Mouse (Mus musculus) kidney, embryonic 16.5 days (tissue): Measurements from ENCODE around the gene Cds2. TPM values are rescaled to one million over a fixed set of nuclear protein-coding genes. Genes with fewer than 3 reads are reported as not detected.
"Not testable (repeated sequence)": the region's sequence is repeated elsewhere in the genome, so short reads cannot be mapped to it uniquely, and the experiment has no call there.

Experiments
- ATAC-seq: fragments of 200-750 bp; cut with Nextera tagmentation; 2 replicates; pipeline ENCODE4 v1.8.0; 2017; ENCODE audit warnings: moderate TSS enrichment; ENCODE audit not compliant: low FRiP score, low TSS enrichment
- H3K27ac ChIP-seq: fragments of 300-500 bp; sonication (generic); 2 replicates; pipeline ENCODE4 v1.5.1; 2014; ENCODE audit warnings: low read length
- H3K27me3 ChIP-seq: fragments of 300-500 bp; sonication (generic); 2 replicates; pipeline ENCODE4 v1.6.1; 2014; ENCODE audit warnings: low read length, control low read depth, mixed read lengths; ENCODE audit not compliant: insufficient read depth
- H3K36me3 ChIP-seq: fragments of 300-500 bp; sonication (generic); 2 replicates; pipeline ENCODE4 v1.6.1; 2014; ENCODE audit warnings: low read length, control low read depth, mixed read lengths; ENCODE audit not compliant: insufficient read depth
- H3K4me1 ChIP-seq: fragments of 300-500 bp; sonication (generic); 2 replicates; pipeline ENCODE4 v1.6.1; 2014; ENCODE audit warnings: low read length, control low read depth, mixed read lengths; ENCODE audit not compliant: insufficient read depth
- H3K4me2 ChIP-seq: fragments of 300-500 bp; sonication (generic); replicated peaks from 2 replicates; pipeline ENCODE4 v1.6.1; 2014; ENCODE audit warnings: low read depth, low read length
- H3K4me3 ChIP-seq: fragments of 300-500 bp; sonication (generic); 2 replicates; pipeline ENCODE4 v1.5.1; 2014; ENCODE audit warnings: mild to moderate bottlenecking, low read length
- H3K9ac ChIP-seq: fragments of 300-500 bp; sonication (generic); replicated peaks from 2 replicates; pipeline ENCODE4 v1.6.1; 2014; ENCODE audit warnings: low read length
- H3K9me3 ChIP-seq: fragments of 300-500 bp; sonication (generic); 2 replicates; pipeline ENCODE4 v1.6.1; 2016; ENCODE audit warnings: low read length, control low read depth
- WGBS: fragments of 180-500 bp; shearing (Covaris S2); extraction: QIAGEN DNeasy Blood & Tissue Kit; methylation state at CpG from one replicate; pipeline ENCODE4 v1.1.7; 2014; 5-methylcytosine and 5-hydroxymethylcytosine counted together
- polyA plus RNA-seq: library from polyadenylated mRNA; unstranded; fragments of >200 nt; fragmentation: Nextera tagmentation; extraction: Ambion mirVana; gene quantifications from 2 replicates; pipeline ENCODE4 v1.2.1, GENCODE M21; 2015

Gene Cds2
- 26.6 and 28.1 TPM in 2 replicates for polyA plus RNA-seq

DNA sequence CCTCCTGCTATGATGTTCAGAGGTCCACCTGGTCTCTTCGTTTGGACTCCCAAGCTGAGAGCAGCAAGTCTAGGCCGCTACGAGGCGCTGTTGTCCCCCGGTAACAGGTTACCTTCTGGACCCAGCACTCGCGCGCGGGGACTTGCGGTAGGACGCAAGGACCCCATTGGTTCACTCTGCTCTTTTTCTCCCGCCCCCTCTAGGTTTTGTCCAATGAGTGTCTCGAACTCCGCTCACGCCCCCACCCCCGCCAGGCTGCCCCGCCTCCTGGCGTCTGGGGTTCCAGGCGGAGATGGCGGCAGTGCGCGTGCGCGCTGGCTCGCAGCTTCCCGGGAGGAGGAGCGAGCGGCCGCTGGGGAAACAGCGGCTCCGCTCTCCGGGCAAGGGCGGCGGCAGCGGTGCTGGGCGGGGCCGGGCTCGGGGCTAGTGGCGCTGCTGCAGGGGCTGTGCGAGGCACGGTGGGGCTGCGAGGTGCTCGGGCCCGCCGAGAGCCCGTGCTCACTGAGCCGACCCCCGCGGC lies at the start of gene Cds2:
Gene Cds2 (plus strand): TSS at position 270 of the 520 bp plus-strand sequence.
- H3K9me3 ChIP-seq: no peaks in the 10 kb centered on the region
- WGBS: under 1% methylated on average over 44 of the region's 49 CpGs
- H3K4me2 ChIP-seq: peak within 1 kb of the TSS; percentile 69

DNA sequence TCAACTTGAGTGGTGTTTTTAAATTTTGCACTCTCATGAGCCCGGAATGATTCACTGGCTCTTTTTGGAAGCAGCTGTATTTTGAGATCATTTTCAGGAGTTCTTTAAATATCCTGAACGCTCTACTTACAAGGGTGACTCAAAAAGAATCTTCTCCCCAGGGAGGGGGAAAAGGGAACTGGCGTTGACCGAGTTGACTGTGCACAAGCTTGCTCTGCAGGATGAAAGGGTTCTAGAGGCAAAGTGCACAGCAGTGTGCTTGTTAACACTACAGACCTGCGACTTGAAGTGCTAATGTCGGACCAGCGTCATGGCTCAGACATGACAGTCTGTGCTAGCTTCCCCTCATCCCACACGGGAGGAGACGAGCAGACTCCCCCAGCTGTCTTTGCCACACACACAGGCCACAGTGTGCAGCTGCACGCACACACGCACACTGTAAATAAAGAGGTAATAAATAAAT lies 41.3 kb upstream of the Cds2 start:
- Histone ChIP-seq H3K27me3 (no peaks in the 10 kb centered on the region), H3K27ac (no peak overlapping the region), H3K36me3 (no peaks in the 10 kb centered on the region), H3K4me2 (no peak overlapping the region), H3K9me3 (no peaks in the 10 kb centered on the region), H3K4me3 (no peak overlapping the region), H3K9ac (no peak overlapping the region), H3K4me1 (no peaks in the 10 kb centered on the region)
- ATAC-seq: no peak
- WGBS: 44% methylated on average over 11 of the region's 11 CpGs

More for the DNA sequence above, at the start of gene Cds2:
- Histone ChIP-seq H3K36me3 (no peaks in the 10 kb centered on the region), H3K27ac (peak within 1 kb of the TSS; percentile 81), H3K9ac (peak within 1 kb of the TSS; percentile 88), H3K27me3 (no peaks in the 10 kb centered on the region), H3K4me1 (peaks cover 10% of the 10 kb centered on the region), H3K4me3 (peak within 1 kb of the TSS; percentile 96)
- peak; percentile 99 for ATAC-seq

DNA sequence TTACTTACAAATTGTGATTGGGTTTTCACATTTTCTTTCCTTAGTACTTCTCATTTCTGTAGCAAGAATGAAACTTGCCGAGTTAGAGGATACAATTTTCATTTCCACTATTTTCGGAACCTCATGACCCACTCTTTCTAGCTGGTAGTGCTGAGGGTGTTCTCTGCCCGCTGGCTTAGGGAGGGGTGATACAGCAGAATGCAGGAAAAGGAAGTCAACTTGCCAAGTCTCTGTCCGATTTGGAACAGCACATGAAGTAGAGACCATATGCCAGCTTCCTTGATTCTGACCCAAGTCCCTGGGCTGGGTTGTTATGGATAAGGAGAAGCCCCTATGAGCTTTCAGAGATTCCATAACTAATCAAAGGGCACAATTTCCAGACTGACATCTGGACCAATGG lies 38.6 kb upstream of the Cds2 start:
- H3K4me1 ChIP-seq: no peaks in the 10 kb centered on the region
- H3K36me3 ChIP-seq: no peaks in the 10 kb centered on the region
- no peak overlapping the region for H3K27ac ChIP-seq
- no peaks in the 10 kb centered on the region for H3K27me3 ChIP-seq
- H3K9ac ChIP-seq: no peak overlapping the region
- 87% methylated on average over 4 of the region's 4 CpGs for WGBS
- H3K9me3 ChIP-seq: peaks cover 3% of the 10 kb centered on the region; the same call in 1 of the 2 replicates
- no peak for ATAC-seq
- H3K4me3 ChIP-seq: no peak overlapping the region
- no peak overlapping the region for H3K4me2 ChIP-seq

DNA sequence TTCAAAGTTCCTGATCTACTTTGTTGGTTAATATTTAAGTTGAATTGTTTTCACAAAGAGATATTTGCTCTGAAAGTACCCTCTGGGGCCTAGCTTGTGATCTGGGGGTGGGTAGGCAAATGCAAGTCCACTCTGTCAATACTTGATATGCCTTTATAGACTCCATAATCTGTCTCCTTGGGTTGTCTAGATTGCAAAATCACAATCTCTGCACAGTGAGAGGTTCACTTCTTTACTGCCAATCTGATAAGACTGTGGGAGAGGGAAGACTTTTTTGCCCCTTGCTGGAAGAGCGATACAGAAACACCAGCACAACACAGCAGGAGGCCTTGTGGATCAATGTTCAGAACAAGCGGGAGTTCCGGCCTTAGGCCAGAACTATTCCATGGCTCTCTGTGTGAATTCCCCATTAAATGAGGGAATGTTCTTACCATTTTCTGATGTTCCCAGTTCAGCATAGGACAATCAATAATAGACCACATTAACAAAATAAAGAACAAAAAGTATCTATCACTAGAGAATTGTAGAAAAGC lies 30.5 kb upstream of the Cds2 start:
- no peak for ATAC-seq
- no peak overlapping the region for H3K4me2 ChIP-seq
- H3K27ac ChIP-seq: no peak overlapping the region
- H3K27me3 ChIP-seq: no peaks in the 10 kb centered on the region
- H3K4me3 ChIP-seq: no peak overlapping the region
- peaks cover 3% of the 10 kb centered on the region; the same call in 1 of the 2 replicates for H3K9me3 ChIP-seq
- peaks cover 14% of the 10 kb centered on the region; the same call in 1 of the 2 replicates for H3K4me1 ChIP-seq
- 86% methylated on average over 3 of the region's 3 CpGs for WGBS
- H3K9ac ChIP-seq: no peak overlapping the region
- no peaks in the 10 kb centered on the region for H3K36me3 ChIP-seq

DNA sequence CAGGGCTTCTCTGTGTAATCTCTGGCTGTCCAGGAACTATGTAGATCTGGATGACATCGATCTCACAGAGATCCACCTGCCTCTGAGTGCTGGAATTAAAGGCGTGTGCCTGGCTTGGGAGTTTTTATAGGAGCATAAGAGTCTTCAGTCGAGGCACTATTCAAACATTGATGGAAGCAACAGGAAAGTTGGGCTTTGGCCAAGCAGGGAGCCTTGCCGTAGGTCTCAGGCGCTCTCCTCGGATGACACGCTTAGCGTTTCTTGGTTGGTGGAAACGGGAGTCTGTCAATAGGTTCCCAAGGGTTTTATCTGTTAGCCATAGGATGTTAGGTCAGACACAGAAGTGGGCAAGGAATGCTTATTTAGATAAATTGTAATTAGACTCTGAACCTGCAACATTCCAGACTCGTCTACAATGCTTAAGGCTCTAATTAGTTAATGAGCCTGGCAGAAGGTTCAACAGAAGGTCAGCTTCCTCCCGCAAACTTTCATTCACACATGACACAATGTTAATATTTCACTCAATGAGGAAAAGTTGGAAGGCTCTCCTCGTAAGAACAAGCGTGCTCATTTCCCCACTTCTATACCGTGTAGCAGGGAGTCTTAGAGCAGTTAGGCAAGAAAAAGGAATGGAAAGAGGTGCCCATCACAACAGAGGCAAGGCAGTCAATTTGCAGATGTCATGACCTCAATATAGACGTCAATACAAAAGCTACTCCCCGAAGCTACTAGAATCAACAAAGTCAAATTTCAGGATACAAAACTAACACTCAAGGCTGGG lies 28.8 kb upstream of the Cds2 start:
- no peak overlapping the region for H3K27ac ChIP-seq
- 44% methylated on average over 16 of the region's 16 CpGs for WGBS
- H3K4me3 ChIP-seq: no peak overlapping the region
- H3K9me3 ChIP-seq: no peaks in the 10 kb centered on the region
- no peak overlapping the region for H3K4me2 ChIP-seq
- peak; percentile 51; the same call in 1 of the 2 replicates for ATAC-seq
- H3K27me3 ChIP-seq: no peaks in the 10 kb centered on the region
- H3K4me1 ChIP-seq: peaks cover 14% of the 10 kb centered on the region; the same call in 1 of the 2 replicates
- no peaks in the 10 kb centered on the region for H3K36me3 ChIP-seq
- no peak overlapping the region for H3K9ac ChIP-seq

DNA sequence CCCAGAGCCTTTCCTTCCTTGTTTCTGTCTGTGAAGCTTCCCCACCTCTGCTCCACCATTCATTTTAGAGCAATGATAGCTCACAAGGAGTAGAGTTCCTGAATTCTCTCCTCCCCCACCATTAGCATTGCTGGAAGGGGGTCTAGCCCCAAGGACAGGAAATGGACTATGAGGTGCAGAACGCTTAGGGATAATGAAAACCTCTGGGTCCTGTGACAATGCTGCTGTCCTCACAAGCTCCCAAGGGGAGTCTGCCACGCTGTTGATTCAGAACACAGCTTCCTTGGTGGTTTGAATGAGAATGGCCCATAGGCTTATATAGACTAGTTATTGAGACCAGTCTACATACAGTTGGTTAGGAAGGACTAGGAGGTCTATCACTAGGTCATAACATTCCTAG lies 27.7 kb upstream of the Cds2 start:
- H3K27me3 ChIP-seq: no peaks in the 10 kb centered on the region
- no peaks in the 10 kb centered on the region for H3K36me3 ChIP-seq
- 55% methylated on average over 2 of the region's 2 CpGs for WGBS
- no peak overlapping the region for H3K4me2 ChIP-seq
- H3K4me1 ChIP-seq: peaks cover 14% of the 10 kb centered on the region; the same call in 1 of the 2 replicates
- no peak for ATAC-seq
- H3K27ac ChIP-seq: no peak overlapping the region
- no peak overlapping the region for H3K9ac ChIP-seq
- no peak overlapping the region for H3K4me3 ChIP-seq
- no peaks in the 10 kb centered on the region for H3K9me3 ChIP-seq

DNA sequence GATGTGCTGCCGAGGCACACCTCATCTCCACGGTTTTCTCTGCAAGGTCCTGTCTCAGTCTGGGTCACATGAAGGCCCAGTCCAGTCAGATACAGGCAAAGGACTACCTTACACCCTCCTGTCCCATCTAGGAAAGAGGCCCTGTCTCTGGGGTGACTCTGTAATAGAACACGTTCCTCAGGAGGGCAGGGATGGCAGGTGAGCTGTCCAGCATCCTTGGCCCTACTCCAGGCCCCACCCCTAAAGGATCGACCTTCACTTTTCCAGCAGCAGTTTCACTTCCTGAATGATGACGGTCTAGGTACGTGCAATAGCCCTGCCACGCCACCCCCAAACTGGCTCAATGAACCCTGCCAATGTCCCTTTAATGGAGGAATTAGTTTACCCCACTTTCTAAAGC lies 27.0 kb upstream of the Cds2 start:
- peak; percentile 61; the same call in 1 of the 2 replicates for ATAC-seq
- no peak overlapping the region for H3K9ac ChIP-seq
- H3K36me3 ChIP-seq: no peaks in the 10 kb centered on the region
- peaks cover 14% of the 10 kb centered on the region; the same call in 1 of the 2 replicates for H3K4me1 ChIP-seq
- H3K27me3 ChIP-seq: no peaks in the 10 kb centered on the region
- WGBS: 77% methylated on average over 7 of the region's 7 CpGs
- H3K4me3 ChIP-seq: no peak overlapping the region
- no peaks in the 10 kb centered on the region for H3K9me3 ChIP-seq
- H3K27ac ChIP-seq: no peak overlapping the region
- no peak overlapping the region for H3K4me2 ChIP-seq

DNA sequence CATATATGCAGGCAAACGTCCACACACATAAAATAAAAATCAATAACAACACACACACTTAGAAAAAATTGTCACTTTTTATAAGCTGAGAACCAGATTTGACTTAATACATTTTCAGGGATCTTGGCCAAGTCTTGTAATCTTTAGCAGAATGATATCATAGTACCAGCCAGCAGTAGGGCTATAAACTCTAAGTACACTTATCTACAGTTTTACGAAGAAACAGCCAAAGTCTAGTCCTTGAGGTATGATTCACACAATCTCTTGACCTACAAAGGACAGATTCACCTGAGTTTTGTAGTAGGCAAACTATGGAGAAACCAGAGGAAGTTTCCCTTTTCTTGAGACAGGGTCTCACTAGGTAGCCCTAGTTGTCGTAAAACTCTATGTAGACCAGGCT lies 23.5 kb upstream of the Cds2 start:
- not testable (repeated sequence) for H3K27ac ChIP-seq, H3K4me1 ChIP-seq, H3K27me3 ChIP-seq, H3K36me3 ChIP-seq, H3K9me3 ChIP-seq, H3K4me3 ChIP-seq, H3K9ac ChIP-seq, ATAC-seq, H3K4me2 ChIP-seq
- 92% methylated on average over 3 of the region's 3 CpGs for WGBS

DNA sequence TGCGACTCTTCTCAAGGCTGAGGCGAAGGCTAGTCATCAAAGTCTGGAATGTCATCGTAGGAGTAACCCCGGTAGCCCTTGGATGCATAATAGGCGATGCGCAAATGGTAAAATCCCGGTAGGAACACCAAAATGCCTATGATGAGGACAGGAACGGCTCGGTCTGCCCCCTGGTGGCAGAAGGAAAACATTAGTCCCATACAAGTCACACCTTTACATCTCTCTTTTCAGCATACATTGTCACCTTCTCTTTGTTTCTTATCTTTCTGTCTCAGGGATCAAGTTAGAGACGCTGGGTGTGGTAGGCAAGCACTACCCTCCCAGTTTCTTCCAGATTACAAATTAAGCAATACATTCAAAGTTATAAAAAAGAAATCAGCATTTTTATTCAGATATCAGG lies 22.5 kb upstream of the Cds2 start:
- not testable (repeated sequence) for H3K4me1 ChIP-seq, H3K27me3 ChIP-seq, H3K4me3 ChIP-seq, H3K9me3 ChIP-seq, ATAC-seq, H3K4me2 ChIP-seq, H3K27ac ChIP-seq, H3K9ac ChIP-seq, H3K36me3 ChIP-seq
- 33% methylated on average over 7 of the region's 10 CpGs for WGBS

DNA sequence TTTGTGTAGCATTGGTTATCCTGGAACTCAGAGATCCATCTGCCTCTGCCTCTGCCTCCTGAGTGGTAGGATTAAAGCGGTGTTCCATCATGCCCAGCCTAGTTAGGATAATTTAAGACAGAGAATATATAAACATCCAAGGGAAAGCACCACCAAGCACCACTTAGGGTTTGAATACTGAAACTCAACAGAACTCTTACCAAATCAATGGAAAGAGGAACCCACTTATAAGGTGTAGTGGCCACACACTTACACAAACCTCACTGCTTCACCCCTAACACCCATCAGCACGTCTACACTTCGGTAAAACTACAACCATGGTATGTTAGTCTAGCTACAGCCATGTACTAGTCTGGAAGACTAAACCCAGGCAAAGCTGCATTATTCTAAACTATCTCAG lies 19.6 kb upstream of the Cds2 start:
- peaks cover 11% of the 10 kb centered on the region; the same call in 1 of the 2 replicates for H3K36me3 ChIP-seq

More for the DNA sequence above, 19.6 kb upstream of the Cds2 start:
- Histone ChIP-seq H3K27me3 (no peaks in the 10 kb centered on the region), H3K9ac (no peak overlapping the region), H3K4me2 (no peak overlapping the region), H3K9me3 (no peaks in the 10 kb centered on the region), H3K27ac (no peak overlapping the region), H3K4me3 (no peak overlapping the region), H3K4me1 (peaks cover 10% of the 10 kb centered on the region)
- 94% methylated on average over 3 of the region's 3 CpGs for WGBS
- no peak for ATAC-seq
